Mouse (Mus musculus) olfactory bulb, adult 2 months (tissue): ENCODE measurements at regions not wholly inside any gene's neighbourhood (a gene's known extent, or its start where the extent isn't known, plus 50 kb on each side); places are given as distances from the start of the nearest gene placed in this dataset.
"Not testable (repeated sequence)": the region's sequence is repeated elsewhere in the genome, so short reads cannot be mapped to it uniquely, and the experiment has no call there.

Source experiments
- CTCF ChIP-seq: fragments of 200-500 bp; IDR thresholded peaks from 2 replicates; pipeline ENCODE4 v1.5.1; 2012; ENCODE audit warnings: low read depth, mild to moderate bottlenecking, low read length, moderate library complexity; ENCODE audit not compliant: insufficient read depth
- POLR2A ChIP-seq: fragments of 200-500 bp; IDR thresholded peaks from 2 replicates; pipeline ENCODE4 v1.6.1; 2012; ENCODE audit warnings: mild to moderate bottlenecking, low read depth, low read length, moderate library complexity; ENCODE audit not compliant: insufficient read depth

DNA sequence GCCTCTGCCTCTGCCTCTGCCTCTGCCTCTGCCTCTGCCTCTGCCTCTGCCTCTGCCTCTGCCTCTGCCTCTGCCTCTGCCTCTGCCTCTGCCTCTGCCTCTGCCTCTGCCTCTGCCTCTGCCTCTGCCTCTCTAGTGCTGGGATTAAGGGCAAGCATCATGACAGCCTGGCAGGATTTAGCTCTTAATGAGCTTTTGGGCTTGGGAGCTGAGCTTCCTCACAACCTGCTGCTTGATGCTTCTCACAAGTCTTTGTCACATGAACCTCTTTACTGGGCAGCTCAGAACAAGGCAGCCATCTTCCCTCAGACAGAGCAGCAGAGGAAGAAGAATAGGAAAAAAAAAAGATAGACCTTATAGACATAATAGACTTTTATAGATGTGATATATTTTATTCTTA is 152.6 kb downstream of the Gm5426 start:
- not testable (repeated sequence) for TF ChIP-seq CTCF, POLR2A
